34 mouse cellular contexts compared by ENCODE assay signal in genomic region chr7:30895217-30895616, GRCm38 (mm10). TPM values are rescaled to one million over a fixed set of nuclear protein-coding genes. Genes with fewer than 3 reads are reported as not detected.
DNase-seq lines count a peak whose midpoint lies in the region; ATAC-seq and TF ChIP-seq lines count a peak whose summit lies in the region.
"Had no signal": no experiment of that assay in that cellular context is flagged by ENCODE, and none has a peak within 500 bp of the region (broad histone marks: within the 10 kb centered on the region; RNA-seq: fewer than 3 reads in every experiment).

No protein-coding gene starts in this region.

- H3K27me3 ChIP-seq in liver, adult 2 months (ENCODE audit: control insufficient read depth, insufficient read depth, low read length) = no peaks in the 10 kb centered on the region
- no peaks in the 10 kb centered on the region for H3K27me3 ChIP-seq in liver, embryonic 12.5 days (replicated peaks)
- H3K27me3 ChIP-seq in spleen, adult 2 months (ENCODE audit: control insufficient read depth, insufficient read depth, low read length) = no peaks in the 10 kb centered on the region
- H3K27me3 ChIP-seq: embryonic facial prominence, embryonic 13.5 days; forebrain, embryonic 12.5 days; forebrain, embryonic 15.5 days; heart, embryonic 13.5 days had no signal

- H3K4me1 ChIP-seq in liver, adult 2 months (ENCODE audit: control insufficient read depth, insufficient read depth, low read length) = peaks cover 13% of the 10 kb centered on the region; the same call in 1 of the 2 replicates
- H3K4me1 ChIP-seq in liver, embryonic 12.5 days = no peaks in the 10 kb centered on the region
- peaks cover 35% of the 10 kb centered on the region; the same call in 1 of the 2 replicates for H3K4me1 ChIP-seq in spleen, adult 2 months (ENCODE audit: control insufficient read depth, insufficient read depth, insufficient read length)
- H3K4me1 ChIP-seq: embryonic facial prominence, embryonic 13.5 days; forebrain, embryonic 12.5 days; forebrain, embryonic 15.5 days had no signal

- no peak overlapping the region for H3K9ac ChIP-seq in liver, adult 2 months (ENCODE audit: low read depth, low read length)
- no peak overlapping the region for H3K9ac ChIP-seq in liver, embryonic 12.5 days
- H3K9ac ChIP-seq: embryonic facial prominence, embryonic 13.5 days; forebrain, embryonic 12.5 days; forebrain, embryonic 15.5 days; heart, embryonic 13.5 days; hindbrain, embryonic 14.5 days had no signal

- no peak overlapping the region for H3K27ac ChIP-seq in liver, adult 2 months (replicated peaks; ENCODE audit: insufficient read depth, low read depth, low read length)
- H3K27ac ChIP-seq in liver, embryonic 12.5 days = no peak overlapping the region
- peak overlapping the region; percentile 31 for H3K27ac ChIP-seq in spleen, adult 2 months (ENCODE audit: insufficient read depth, low read length)
- H3K27ac ChIP-seq: embryonic facial prominence, embryonic 10.5 days; embryonic facial prominence, embryonic 13.5 days; forebrain, embryonic 12.5 days; forebrain, embryonic 15.5 days; heart, embryonic 13.5 days; hindbrain, embryonic 14.5 days; hindbrain, postnatal 0 days had no signal

- H3K9me3 ChIP-seq in liver, embryonic 12.5 days (replicated peaks) = no peaks in the 10 kb centered on the region
- H3K9me3 ChIP-seq: embryonic facial prominence, embryonic 10.5 days; embryonic facial prominence, embryonic 13.5 days; forebrain, embryonic 12.5 days; forebrain, embryonic 15.5 days; heart, embryonic 13.5 days had no signal

- DNase-seq in liver, adult 2 months (ENCODE audit: extremely low read depth, low read depth, low spot score) = peak; percentile 26
- DNase-seq in spleen, adult 2 months (ENCODE audit: low read depth in 1 of 2, low spot score in 2 of 2) = no peak
- no peak for DNase-seq in spleen, postnatal 4 days (ENCODE audit: low spot score in 2 of 2)
- DNase-seq in yolk sac, embryonic 10.5 days (ENCODE audit: low spot score) = peak; percentile 53
- DNase-seq in left cerebral cortex, adult 11 months (ENCODE audit: low spot score) = no peak
- DNase-seq: adrenal gland, adult 2 months; adrenal gland, postnatal 14 days; cerebellum, adult 11-12 months; cerebellum, adult 8-10 months; cerebellum, postnatal 10 days; cerebellum, postnatal 36 days; embryo, embryonic 11 days; gastrocnemius, postnatal 25 days; heart, adult 18-20 months; heart, postnatal 14 days; heart, postnatal 4 days had no signal

- 23% methylated on average over 3 of the region's 3 CpGs for WGBS in liver, adult 2 months
- 58% methylated on average over 3 of the region's 3 CpGs for WGBS in liver, embryonic 12.5 days (ENCODE audit: insufficient replicate concordance)
- WGBS in spleen, adult 2 months = 18% methylated on average over 3 of the region's 3 CpGs

- TF ChIP-seq POLR2A in liver, adult 2 months (IDR thresholded peaks at IDR 0.05; ENCODE audit: extremely low read depth, insufficient read depth, low read length) = no peak
- no peak for TF ChIP-seq POLR2A in spleen, adult 2 months (IDR thresholded peaks at IDR 0.05; ENCODE audit: low read depth, low read length)

- no peak overlapping the region for H3K4me2 ChIP-seq in liver, embryonic 12.5 days
- H3K4me2 ChIP-seq: embryonic facial prominence, embryonic 13.5 days; forebrain, embryonic 12.5 days; forebrain, embryonic 15.5 days; heart, embryonic 13.5 days; hindbrain, embryonic 14.5 days had no signal

- no peak overlapping the region for H3K4me3 ChIP-seq in liver, adult 2 months (ENCODE audit: insufficient read depth, low read depth, low read length)
- H3K4me3 ChIP-seq in liver, embryonic 12.5 days = no peak overlapping the region
- no peak overlapping the region for H3K4me3 ChIP-seq in spleen, adult 2 months (ENCODE audit: extremely low read depth, insufficient read depth, insufficient read length)
- H3K4me3 ChIP-seq: embryonic facial prominence, embryonic 10.5 days; embryonic facial prominence, embryonic 13.5 days; erythroblast, embryonic 14.5 days; forebrain, embryonic 12.5 days; forebrain, embryonic 15.5 days; heart, embryonic 13.5 days had no signal

- ATAC-seq in liver, embryonic 12.5 days = no peak; the same call in 1 of the 2 replicates
- ATAC-seq: CD4-positive, CD25-positive, alpha-beta regulatory T cell, adult 4 months; forebrain, embryonic 15.5 days; hindbrain, postnatal 0 days had no signal

- TF ChIP-seq CTCF in liver, adult 2 months (IDR thresholded peaks at IDR 0.05; ENCODE audit: low read depth, low read length) = no peak
- no peak for TF ChIP-seq CTCF in spleen, adult 2 months (IDR thresholded peaks at IDR 0.05; ENCODE audit: extremely low read depth, insufficient read depth, insufficient read length, insufficient replicate concordance)

- no peaks in the 10 kb centered on the region for H3K79me2 ChIP-seq in liver, adult 2 months (ENCODE audit: control insufficient read depth, insufficient read depth, low read length)

- no peaks in the 10 kb centered on the region for H3K36me3 ChIP-seq in liver, adult 2 months (ENCODE audit: control insufficient read depth, insufficient read depth, low read length)
- H3K36me3 ChIP-seq in liver, embryonic 12.5 days = no peaks in the 10 kb centered on the region
- H3K36me3 ChIP-seq in spleen, adult 2 months (ENCODE audit: control insufficient read depth, insufficient read depth, low read length) = no peaks in the 10 kb centered on the region
- H3K36me3 ChIP-seq: embryonic facial prominence, embryonic 10.5 days; embryonic facial prominence, embryonic 13.5 days; forebrain, embryonic 12.5 days; forebrain, embryonic 15.5 days; heart, embryonic 13.5 days had no signal

RNA-seq across cellular contexts. Expression of gene Cd22, which starts 15.1 kb away (rescaled TPM):
- 0.74 and 1.8 TPM in 2 replicates for total RNA-seq in liver, adult 2 months (2014; rRNA removed)
- 1.4 and 3.7 TPM in 2 replicates for polyA plus RNA-seq in liver, adult 2 months (2012; rRNA removed)
- 0.21 and 0.38 TPM in 2 replicates for polyA plus RNA-seq in liver, embryonic 12.5 days (2016; fragmentation: Nextera tagmentation; extraction: Ambion mirVana)
- polyA plus RNA-seq in spleen, adult 2 months (2012; rRNA removed) = 269 and 316 TPM in 2 replicates
- total RNA-seq: gastrocnemius, adult 8-10 months; MEL had no signal
- polyA plus RNA-seq: embryonic facial prominence, embryonic 13.5 days; erythroblast, embryonic 14.5 days; forebrain, embryonic 12.5 days; forebrain, embryonic 15.5 days; heart, embryonic 13.5 days; hindbrain, embryonic 11.5 days; hindbrain, embryonic 14.5 days had no signal

RNA-seq across cellular contexts. Expression of gene Mag, which starts 19.5 kb away (rescaled TPM):
- total RNA-seq in liver, adult 2 months (2014; rRNA removed) = 0.07 and 0.09 TPM in 2 replicates
- polyA plus RNA-seq in liver, adult 2 months (2012; rRNA removed) = 0.20 and 0.37 TPM in 2 replicates
- 0.13 and 0.20 TPM in 2 replicates for polyA plus RNA-seq in liver, embryonic 12.5 days (2016; fragmentation: Nextera tagmentation; extraction: Ambion mirVana)
- polyA plus RNA-seq in spleen, adult 2 months (2012; rRNA removed) = 3.5 TPM in 2 replicates
- total RNA-seq: MEL had no signal
- polyA plus RNA-seq: CD4-positive, CD25-positive, alpha-beta regulatory T cell, adult 4 months; erythroblast, embryonic 14.5 days had no signal

RNA-seq across cellular contexts. Expression of gene Hamp2, which starts 29.3 kb away (rescaled TPM):
- 445 and 548 TPM in 2 replicates for total RNA-seq in liver, adult 2 months (2014; rRNA removed)
- polyA plus RNA-seq in liver, adult 2 months (2012; rRNA removed) = 6,798 and 9,385 TPM in 2 replicates
- not detected in 2 replicates for polyA plus RNA-seq in liver, embryonic 12.5 days (2016; fragmentation: Nextera tagmentation; extraction: Ambion mirVana)
- 15.6 and 18.2 TPM in 2 replicates for polyA plus RNA-seq in spleen, adult 2 months (2012; rRNA removed)
- total RNA-seq: gastrocnemius, adult 8-10 months; gastrocnemius, postnatal 25 days; hindbrain, postnatal 0 days; MEL had no signal
- polyA plus RNA-seq: brain, embryonic 14.5 days; C2C12; CD4-positive, CD25-positive, alpha-beta regulatory T cell, adult 4 months; cortical plate, adult 2 months; embryonic facial prominence, embryonic 10.5 days; erythroblast, embryonic 14.5 days; forebrain, embryonic 12.5 days; forebrain, embryonic 15.5 days; heart, embryonic 13.5 days; heart, embryonic 16.5 days; hindbrain, embryonic 11.5 days; hindbrain, embryonic 14.5 days; hindbrain, postnatal 0 days had no signal

RNA-seq across cellular contexts. Expression of gene Ffar1, which starts 33.9 kb away (rescaled TPM):
- not detected in 2 replicates for total RNA-seq in liver, adult 2 months (2014; rRNA removed)
- 0.05 and 0.21 TPM in 2 replicates for polyA plus RNA-seq in liver, adult 2 months (2012; rRNA removed)
- not detected in 2 replicates for polyA plus RNA-seq in liver, embryonic 12.5 days (2016; fragmentation: Nextera tagmentation; extraction: Ambion mirVana)
- 17.0 and 20.1 TPM in 2 replicates for polyA plus RNA-seq in spleen, adult 2 months (2012; rRNA removed)
- total RNA-seq: adrenal gland, adult 2 months; adrenal gland, postnatal 14 days; gastrocnemius, adult 8-10 months; gastrocnemius, postnatal 25 days; heart, postnatal 14 days; heart, postnatal 4 days; hindbrain, postnatal 0 days; MEL had no signal
- polyA plus RNA-seq: adrenal gland, adult 2 months; brain, embryonic 14.5 days; C2C12; embryonic facial prominence, embryonic 10.5 days; embryonic facial prominence, embryonic 13.5 days; erythroblast, embryonic 14.5 days; forebrain, embryonic 12.5 days; forebrain, embryonic 15.5 days; heart, embryonic 13.5 days; hindbrain, embryonic 11.5 days; hindbrain, embryonic 14.5 days; hindbrain, postnatal 0 days had no signal

RNA-seq across cellular contexts. Expression of gene Ffar3, which starts 39.2 kb away (rescaled TPM):
- total RNA-seq in liver, adult 2 months (2014; rRNA removed) = not detected in 2 replicates
- not detected in 2 replicates for polyA plus RNA-seq in liver, adult 2 months (2012; rRNA removed)
- polyA plus RNA-seq in liver, embryonic 12.5 days (2016; fragmentation: Nextera tagmentation; extraction: Ambion mirVana) = not detected in 2 replicates
- polyA plus RNA-seq in spleen, adult 2 months (2012; rRNA removed) = 0.59 and 0.84 TPM in 2 replicates
- total RNA-seq: gastrocnemius, adult 8-10 months; gastrocnemius, postnatal 25 days; heart, adult 18-20 months; heart, postnatal 14 days; heart, postnatal 4 days; MEL had no signal
- polyA plus RNA-seq: brain, embryonic 14.5 days; C2C12; CD4-positive, CD25-positive, alpha-beta regulatory T cell, adult 4 months; embryonic facial prominence, embryonic 10.5 days; embryonic facial prominence, embryonic 13.5 days; erythroblast, embryonic 14.5 days; forebrain, embryonic 12.5 days; forebrain, embryonic 15.5 days; gonadal fat pad, adult 2 months; heart, embryonic 13.5 days; heart, embryonic 16.5 days; hindbrain, embryonic 11.5 days; hindbrain, embryonic 14.5 days had no signal

Comparison
In these comparisons a context has a peak if more than half of its experiments do, and no peak if none do; other contexts are left out.
1. RNA of gene Hamp2, which starts 29.3 kb away (polyA plus RNA-seq): 6,798 to 9,385 TPM in liver, adult 2 months; 15.6 to 18.2 TPM in spleen, adult 2 months and not detected in liver, embryonic 12.5 days; every median in the first group is over 100 times any median in the second.
2. DNase-seq: peak in liver, adult 2 months (single experiment) and yolk sac, embryonic 10.5 days (single experiment); none in spleen, adult 2 months (0 of 2), spleen, postnatal 4 days (0 of 2) and left cerebral cortex, adult 11 months (single experiment).
3. RNA of gene Cd22, which starts 15.1 kb away (polyA plus RNA-seq): 269 to 316 TPM in spleen, adult 2 months; 1.4 to 3.7 TPM in liver, adult 2 months and 0.21 to 0.38 TPM in liver, embryonic 12.5 days; every median in the first group is over 10 times any median in the second.